Comparison of ENCODE assay signal across 8 mouse cellular contexts in the genomic region with DNA sequence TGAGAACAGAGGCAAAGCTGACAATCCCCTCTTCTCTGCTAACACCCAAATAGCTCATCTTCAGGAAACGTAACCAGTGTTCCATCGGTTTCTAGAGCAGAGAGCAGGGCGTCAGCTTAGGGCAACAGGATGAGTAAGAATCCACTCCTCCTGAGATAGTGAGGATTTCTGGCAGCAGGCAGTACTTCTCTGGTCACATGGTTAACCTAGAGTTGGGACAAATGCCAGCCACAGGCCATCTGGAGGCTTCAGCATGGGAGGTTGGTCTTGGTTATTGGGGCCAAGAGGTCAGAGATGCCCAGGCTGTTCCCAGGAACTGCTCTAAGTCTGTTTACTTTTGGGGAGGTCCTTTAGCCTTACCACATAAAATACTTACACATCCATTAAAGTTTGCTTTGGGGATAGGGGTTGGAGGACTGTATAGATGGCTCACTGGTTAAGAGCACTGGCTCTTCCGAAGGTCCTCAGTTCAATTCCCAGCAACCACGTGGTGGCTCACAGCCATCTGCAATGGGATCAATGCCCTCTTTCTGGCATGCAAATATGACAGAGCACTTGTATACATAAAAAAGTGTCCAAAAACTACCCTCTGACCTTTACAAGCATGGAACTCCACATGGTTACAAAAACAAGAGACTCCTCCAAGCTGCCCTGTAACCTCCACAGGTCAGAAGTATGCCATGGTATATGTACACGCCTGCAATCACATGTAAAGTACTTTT. TPM values are rescaled to one million over a fixed set of nuclear protein-coding genes. Genes with fewer than 3 reads are reported as not detected.
A peak's percentile ranks its signal among the peaks of the same experiment; 100 is the strongest.
DNase-seq lines count a peak whose midpoint lies in the region; ATAC-seq and TF ChIP-seq lines count a peak whose summit lies in the region.

No protein-coding gene starts in this region.

- WGBS in kidney, postnatal 0 days = 72% methylated on average over 6 of the region's 6 CpGs

- no peak overlapping the region for H3K4me3 ChIP-seq in kidney, postnatal 0 days (replicated peaks; ENCODE audit: low read depth, low read length)

- peaks cover 30% of the 10 kb centered on the region for H3K36me3 ChIP-seq in kidney, postnatal 0 days (ENCODE audit: insufficient read depth, low read length)

- H3K4me2 ChIP-seq in kidney, postnatal 0 days (ENCODE audit: low read length) = no peak overlapping the region

- DNase-seq in frontal cortex, postnatal 10 days (ENCODE audit: low spot score in 2 of 2) = no peak
- DNase-seq in MN1 (ENCODE audit: low spot score) = peak; percentile 85
- DNase-seq in cerebellum, postnatal 14 days = peak; percentile 93 to 94
- no peak for DNase-seq in kidney, postnatal 0 days (ENCODE audit: low spot score)
- DNase-seq in thymus, postnatal 4 days = no peak
- DNase-seq in spleen, adult 12 weeks (ENCODE audit: low spot score) = no peak

- no peak for TF ChIP-seq CTCF in kidney, postnatal 0 days (IDR thresholded peaks at IDR 0.05; ENCODE audit: low read depth)

- ATAC-seq in frontal cortex, adult (ENCODE audit: low TSS enrichment) = peak; percentile 20; the same call in 1 of the 2 replicates
- ATAC-seq in kidney, postnatal 0 days (replicated peaks; ENCODE audit: low FRiP score, low read depth) = 0 out of 2 replicates have a peak, but pooled peaks have one; percentile 40
- no peak for ATAC-seq in inflammation-experienced regulatory T-cells, adult 6 months

- no peaks in the 10 kb centered on the region for H3K4me1 ChIP-seq in kidney, postnatal 0 days (replicated peaks; ENCODE audit: insufficient read depth, low read length)

- no peaks in the 10 kb centered on the region for H3K9me3 ChIP-seq in kidney, postnatal 0 days (replicated peaks; ENCODE audit: low read length)

- H3K27ac ChIP-seq in kidney, postnatal 0 days = no peak overlapping the region

- no peaks in the 10 kb centered on the region for H3K27me3 ChIP-seq in kidney, postnatal 0 days (ENCODE audit: insufficient read depth, low read length)

- H3K9ac ChIP-seq in kidney, postnatal 0 days (ENCODE audit: low read depth, low read length) = no peak overlapping the region

RNA-seq across cellular contexts. Expression of a gene that starts 9.4 kb away (rescaled TPM):
- 12.8 and 14.4 TPM in 2 replicates for polyA plus RNA-seq in kidney, postnatal 0 days (2015; fragmentation: Nextera tagmentation; extraction: Ambion mirVana)
- 10 to 100 TPM; 81.3 to 90.8 (median 85.9) TPM for polyA plus RNA-seq in inflammation-experienced regulatory T-cells, adult 6 months (2017; shearing (Covaris generic))

RNA-seq across cellular contexts. Expression of a gene that starts 32.4 kb away (rescaled TPM):
- polyA plus RNA-seq in kidney, postnatal 0 days (2015; fragmentation: Nextera tagmentation; extraction: Ambion mirVana) = 3.9 and 5.4 TPM in 2 replicates
- polyA plus RNA-seq in inflammation-experienced regulatory T-cells, adult 6 months (2017; shearing (Covaris generic)) = 1 to 10 TPM in 2 of 3 experiments, under 1 TPM in 1; 0.87 to 3.0 (median 2.3) TPM

RNA-seq across cellular contexts. Expression of a gene that starts 46.4 kb away (rescaled TPM):
- polyA plus RNA-seq in kidney, postnatal 0 days (2015; fragmentation: Nextera tagmentation; extraction: Ambion mirVana) = 15.6 and 18.8 TPM in 2 replicates
- 10 to 100 TPM in 2 of 3 experiments, 1 to 10 TPM in 1; 9.6 to 14.5 (median 13.6) TPM for polyA plus RNA-seq in inflammation-experienced regulatory T-cells, adult 6 months (2017; shearing (Covaris generic))

Comparison
In these comparisons a context has a peak if more than half of its experiments do, and no peak if none do; other contexts are left out.
1. DNase-seq: peak in MN1 (single experiment) and cerebellum, postnatal 14 days (2 of 2); none in frontal cortex, postnatal 10 days (0 of 2), kidney, postnatal 0 days (single experiment), thymus, postnatal 4 days (single experiment) and spleen, adult 12 weeks (single experiment).